Comparison of ENCODE assay signal across 23 mouse cellular contexts in the genomic region with DNA sequence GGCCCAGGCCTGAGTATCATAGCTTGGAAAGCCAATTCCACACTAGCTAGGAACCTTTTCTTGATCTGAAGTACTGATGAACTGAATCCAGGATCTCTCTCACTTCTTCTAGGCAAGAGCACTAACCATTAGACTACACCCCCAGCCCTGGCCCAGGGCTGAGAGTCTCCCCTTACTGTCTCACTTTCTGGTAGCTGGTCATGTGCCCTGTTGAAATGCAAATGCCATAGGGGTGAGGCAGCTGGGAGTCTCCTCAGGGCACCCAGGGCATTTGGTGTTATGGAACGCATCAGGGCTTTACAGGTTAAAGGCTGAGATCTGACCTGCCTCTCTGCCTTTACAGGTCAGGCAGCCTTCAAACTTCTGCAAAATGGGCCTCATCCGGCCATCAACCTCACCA. TPM values are rescaled to one million over a fixed set of nuclear protein-coding genes. Genes with fewer than 3 reads are reported as not detected.
DNase-seq lines count a peak whose midpoint lies in the region; ATAC-seq and TF ChIP-seq lines count a peak whose summit lies in the region.
"Had no signal": no experiment of that assay in that cellular context is flagged by ENCODE, and none has a peak within 500 bp of the region (broad histone marks: within the 10 kb centered on the region; RNA-seq: fewer than 3 reads in every experiment).

No protein-coding gene starts in this region.

- no peaks in the 10 kb centered on the region for H3K9me3 ChIP-seq in ES-Bruce4 (replicated peaks; ENCODE audit: control insufficient read depth, insufficient read depth, low read length, poor library complexity, severe bottlenecking)
- H3K9me3 ChIP-seq in stomach, postnatal 0 days (ENCODE audit: control insufficient read depth, low read length), result no peaks in the 10 kb centered on the region
- H3K9me3 ChIP-seq in intestine, embryonic 15.5 days, result no peaks in the 10 kb centered on the region
- H3K9me3 ChIP-seq: embryonic facial prominence, embryonic 13.5 days; embryonic facial prominence, embryonic 15.5 days; forebrain, embryonic 10.5 days; forebrain, embryonic 12.5 days had no signal

- no peak for TF ChIP-seq POLR2A in ES-Bruce4 (IDR thresholded peaks at IDR 0.05; ENCODE audit: insufficient read depth, low read length)

- peak; percentile 75 for TF ChIP-seq EP300 in ES-Bruce4 (IDR thresholded peaks at IDR 0.05; ENCODE audit: insufficient read depth, low read depth, low read length)
- TF ChIP-seq EP300 in stomach, postnatal 0 days (optimal IDR thresholded peaks at IDR 0.05), result no peak

- no peaks in the 10 kb centered on the region for H3K27me3 ChIP-seq in ES-Bruce4 (ENCODE audit: control insufficient read depth, insufficient read depth, low read length, poor library complexity, severe bottlenecking)
- no peaks in the 10 kb centered on the region for H3K27me3 ChIP-seq in stomach, postnatal 0 days (ENCODE audit: control insufficient read depth, insufficient read depth, low read length)
- no peaks in the 10 kb centered on the region for H3K27me3 ChIP-seq in intestine, embryonic 15.5 days (replicated peaks)
- H3K27me3 ChIP-seq: embryonic facial prominence, embryonic 13.5 days; embryonic facial prominence, embryonic 15.5 days had no signal

- H3K4me2 ChIP-seq in stomach, postnatal 0 days (replicated peaks; ENCODE audit: low read depth), result no peak overlapping the region
- no peak overlapping the region for H3K4me2 ChIP-seq in intestine, embryonic 15.5 days (replicated peaks)
- H3K4me2 ChIP-seq: embryonic facial prominence, embryonic 13.5 days; embryonic facial prominence, embryonic 15.5 days; forebrain, embryonic 12.5 days had no signal

- H3K9ac ChIP-seq in ES-Bruce4 (ENCODE audit: low read depth, poor library complexity, severe bottlenecking), result no peak overlapping the region
- H3K9ac ChIP-seq in stomach, postnatal 0 days (ENCODE audit: low read length), result no peak overlapping the region
- no peak overlapping the region for H3K9ac ChIP-seq in intestine, embryonic 15.5 days
- H3K9ac ChIP-seq: embryonic facial prominence, embryonic 13.5 days; embryonic facial prominence, embryonic 15.5 days; forebrain, embryonic 12.5 days had no signal

- no peak for TF ChIP-seq CTCF in ES-Bruce4 (IDR thresholded peaks at IDR 0.05; ENCODE audit: low read depth, low read length)
- no peak for TF ChIP-seq CTCF in stomach, postnatal 0 days (IDR thresholded peaks at IDR 0.05; ENCODE audit: low read depth)

- no peak for ATAC-seq in stomach, postnatal 0 days (ENCODE audit: low FRiP score, low TSS enrichment)
- ATAC-seq in intestine, embryonic 15.5 days, result no peak
- ATAC-seq: activated CD4-positive, CD25-positive, alpha-beta regulatory T cell, adult 4 months; forebrain, embryonic 14.5 days; forebrain, embryonic 16.5 days had no signal

- peak; percentile 21 for DNase-seq in ES-CJ7 (ENCODE audit: low read depth, low spot score)
- no peak for DNase-seq in stomach, postnatal 0 days (ENCODE audit: low spot score)
- no peak for DNase-seq in layer of hippocampus, adult 11-12 months (ENCODE audit: low spot score)
- DNase-seq: adrenal gland, adult 8-10 months; adrenal gland, postnatal 14 days; adrenal gland, postnatal 36 days; cerebellum, adult 11-12 months; cerebellum, adult 2 months; cerebellum, adult 9-10 months; cerebellum, postnatal 10 days; cerebellum, postnatal 25 days; embryo, embryonic 11 days had no signal

- peaks cover 2% of the 10 kb centered on the region for H3K4me1 ChIP-seq in ES-Bruce4 (ENCODE audit: control insufficient read depth, insufficient read depth, low read length)
- H3K4me1 ChIP-seq in stomach, postnatal 0 days (replicated peaks; ENCODE audit: control insufficient read depth, insufficient read depth), result no peaks in the 10 kb centered on the region
- no peaks in the 10 kb centered on the region for H3K4me1 ChIP-seq in intestine, embryonic 15.5 days (replicated peaks)
- H3K4me1 ChIP-seq: embryonic facial prominence, embryonic 13.5 days; embryonic facial prominence, embryonic 15.5 days; forebrain, embryonic 10.5 days; forebrain, embryonic 12.5 days had no signal

- WGBS in stomach, postnatal 0 days, result 61% methylated on average over 2 of the region's 2 CpGs
- 86% methylated on average over 2 of the region's 2 CpGs for WGBS in intestine, embryonic 15.5 days

- H3K27ac ChIP-seq in ES-Bruce4 (ENCODE audit: insufficient read depth, low read length), result no peak overlapping the region
- peak overlapping the region; percentile 49; the same call in 1 of the 2 replicates for H3K27ac ChIP-seq in stomach, postnatal 0 days (replicated peaks)
- H3K27ac ChIP-seq in intestine, embryonic 15.5 days, result no peak overlapping the region
- H3K27ac ChIP-seq: embryonic facial prominence, embryonic 13.5 days; embryonic facial prominence, embryonic 15.5 days; forebrain, embryonic 10.5 days; forebrain, embryonic 12.5 days had no signal

- H3K36me3 ChIP-seq in ES-Bruce4 (ENCODE audit: control insufficient read depth, insufficient read depth, low read length, poor library complexity, severe bottlenecking), result no peaks in the 10 kb centered on the region
- no peaks in the 10 kb centered on the region for H3K36me3 ChIP-seq in stomach, postnatal 0 days (ENCODE audit: control insufficient read depth, insufficient read depth, low read length)
- H3K36me3 ChIP-seq in intestine, embryonic 15.5 days, result no peaks in the 10 kb centered on the region
- H3K36me3 ChIP-seq: embryonic facial prominence, embryonic 13.5 days; embryonic facial prominence, embryonic 15.5 days; forebrain, embryonic 10.5 days; forebrain, embryonic 12.5 days had no signal

- H3K4me3 ChIP-seq in ES-Bruce4 (ENCODE audit: low read depth, low read length), result no peak overlapping the region
- H3K4me3 ChIP-seq in stomach, postnatal 0 days (ENCODE audit: low read depth, low read length), result no peak overlapping the region
- no peak overlapping the region for H3K4me3 ChIP-seq in intestine, embryonic 15.5 days (replicated peaks)
- H3K4me3 ChIP-seq: embryonic facial prominence, embryonic 13.5 days; embryonic facial prominence, embryonic 15.5 days; erythroblast, embryonic 14.5 days; forebrain, embryonic 10.5 days; forebrain, embryonic 12.5 days had no signal

RNA-seq across cellular contexts. Expression of gene AI661453, which starts 16.2 kb away (rescaled TPM):
- polyA plus RNA-seq in ES-Bruce4 (2011; ENCODE audit: insufficient read depth, insufficient read length, low read depth, missing spikeins), result 37.6 and 39.2 TPM in 2 replicates
- 8.9 and 10.9 TPM in 2 replicates for polyA plus RNA-seq in stomach, postnatal 0 days (2015; fragmentation: Nextera tagmentation; extraction: Ambion mirVana)
- polyA plus RNA-seq in intestine, embryonic 15.5 days (2015; fragmentation: Nextera tagmentation; extraction: Ambion mirVana), result 3.1 and 3.7 TPM in 2 replicates
- polyA plus RNA-seq: erythroblast, embryonic 14.5 days had no signal

RNA-seq across cellular contexts. Expression of gene 1700001C19Rik, which starts 17.0 kb away (rescaled TPM):
- 0.75 and 1.3 TPM in 2 replicates for polyA plus RNA-seq in ES-Bruce4 (2011; ENCODE audit: insufficient read depth, insufficient read length, low read depth, missing spikeins)
- 0.24 and 0.45 TPM in 2 replicates for polyA plus RNA-seq in stomach, postnatal 0 days (2015; fragmentation: Nextera tagmentation; extraction: Ambion mirVana)
- 0.28 and 0.38 TPM in 2 replicates for polyA plus RNA-seq in intestine, embryonic 15.5 days (2015; fragmentation: Nextera tagmentation; extraction: Ambion mirVana)
- polyA plus RNA-seq: activated CD4-positive, CD25-positive, alpha-beta regulatory T cell, adult 4 months; C2C12; erythroblast, embryonic 14.5 days; forebrain, embryonic 10.5 days had no signal

RNA-seq across cellular contexts. Expression of gene Guca1a, which starts 19.8 kb away (rescaled TPM):
- polyA plus RNA-seq in ES-Bruce4 (2011; ENCODE audit: insufficient read depth, insufficient read length, low read depth, missing spikeins), result 4.1 and 4.7 TPM in 2 replicates
- 5.4 and 6.7 TPM in 2 replicates for polyA plus RNA-seq in stomach, postnatal 0 days (2015; fragmentation: Nextera tagmentation; extraction: Ambion mirVana)
- 2.0 and 2.3 TPM in 2 replicates for polyA plus RNA-seq in intestine, embryonic 15.5 days (2015; fragmentation: Nextera tagmentation; extraction: Ambion mirVana)
- polyA plus RNA-seq: activated CD4-positive, CD25-positive, alpha-beta regulatory T cell, adult 4 months; erythroblast, embryonic 14.5 days; forebrain, embryonic 16.5 days had no signal

RNA-seq across cellular contexts. Expression of gene Guca1b, which starts 35.0 kb away (rescaled TPM):
- 0.91 and 1.1 TPM in 2 replicates for polyA plus RNA-seq in ES-Bruce4 (2011; ENCODE audit: insufficient read depth, insufficient read length, low read depth, missing spikeins)
- 0.17 and 0.22 TPM in 2 replicates for polyA plus RNA-seq in stomach, postnatal 0 days (2015; fragmentation: Nextera tagmentation; extraction: Ambion mirVana)
- 0.52 and 0.78 TPM in 2 replicates for polyA plus RNA-seq in intestine, embryonic 15.5 days (2015; fragmentation: Nextera tagmentation; extraction: Ambion mirVana)
- polyA plus RNA-seq: erythroblast, embryonic 14.5 days had no signal

RNA-seq across cellular contexts. Expression of gene Mrps10, which starts 51.5 kb away (rescaled TPM):
- polyA plus RNA-seq in ES-Bruce4 (2011; ENCODE audit: insufficient read depth, insufficient read length, low read depth, missing spikeins), result 71.3 and 83.6 TPM in 2 replicates
- 58.6 and 59.5 TPM in 2 replicates for polyA plus RNA-seq in stomach, postnatal 0 days (2015; fragmentation: Nextera tagmentation; extraction: Ambion mirVana)
- 75.5 and 83.0 TPM in 2 replicates for polyA plus RNA-seq in intestine, embryonic 15.5 days (2015; fragmentation: Nextera tagmentation; extraction: Ambion mirVana)
